Mouse (Mus musculus): ENCODE measurements around the gene Fem1b.

- TF ChIP-seq CTCF (IDR thresholded peaks at IDR 0.05; ENCODE audit: extremely low read depth, insufficient read length, insufficient replicate concordance, low read depth, low read length) (no peak), POLR2A (IDR thresholded peaks at IDR 0.05; ENCODE audit: low read depth, low read length) (no peak)
These were observed 32.7 kb upstream of the Fem1b start for GRCm38 (mm10) chr9:62844461-62844860.
